Mouse (Mus musculus) kidney, postnatal 14 days (tissue): Measurements from ENCODE around the gene Mtln.
A peak's percentile ranks its signal among the peaks of the same experiment; 100 is the strongest.

Experiments used
- DNase-seq: peaks from one replicate; pipeline ENCODE4 v3.0.0; 2022; ENCODE audit warnings: mixed read lengths

Mtln gene

DNA sequence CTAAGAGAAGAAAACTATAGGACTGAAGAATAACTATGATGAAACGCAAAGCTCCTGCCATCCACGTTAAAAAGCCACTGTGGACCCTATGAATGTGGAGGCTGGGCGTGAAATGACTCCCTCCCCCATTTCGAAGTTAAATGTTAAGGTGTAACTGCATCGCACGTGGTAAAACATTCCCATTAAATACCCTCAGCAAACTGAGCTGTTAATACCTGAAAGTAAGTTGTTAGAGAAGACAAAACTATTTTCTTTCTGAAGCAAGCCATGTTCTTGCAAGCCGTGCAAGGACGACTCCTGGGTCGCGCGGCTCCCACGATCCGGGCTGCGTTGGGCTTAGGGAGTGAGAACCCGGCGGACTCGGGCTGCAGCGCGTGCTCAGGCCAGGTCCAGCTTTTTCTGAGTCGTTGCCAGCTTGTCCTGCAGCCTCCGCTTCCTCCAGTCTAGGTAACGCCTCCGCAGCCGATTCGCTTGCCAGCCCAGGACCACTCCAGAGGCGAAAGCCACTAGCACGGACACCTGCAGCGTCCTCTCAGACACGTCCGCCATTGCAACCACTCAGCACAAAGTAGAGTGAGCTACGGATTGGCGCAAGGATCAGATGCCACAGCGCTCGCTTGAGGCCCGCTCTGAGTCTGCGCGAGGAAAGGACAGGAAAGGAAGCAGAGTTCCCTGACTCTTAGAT lies at the start of gene Mtln:
Mtln (minus strand) TSS at position 570 of the 685 bp plus-strand sequence.
- peak; percentile 92 for DNase-seq

DNA sequence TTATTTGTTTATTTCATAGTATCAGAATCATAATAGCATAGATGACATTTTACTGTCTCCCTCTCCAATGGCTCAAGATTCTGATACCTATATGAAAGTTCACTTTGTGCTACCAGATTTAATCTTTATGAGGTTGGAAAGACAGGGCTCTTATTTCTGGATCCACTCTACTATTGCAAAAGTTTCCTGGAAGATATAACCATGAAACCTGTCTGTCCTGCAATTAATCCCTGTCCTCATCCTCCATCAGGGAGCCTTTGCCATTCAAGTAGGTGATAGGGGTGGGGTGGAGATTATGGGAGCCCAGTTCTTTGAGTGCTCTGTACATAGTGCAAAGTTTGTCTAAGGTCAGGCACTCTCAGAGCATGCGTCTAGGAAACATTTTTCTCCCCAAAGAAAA lies 49.1 kb upstream of the Mtln start:
- no peak for DNase-seq

DNA sequence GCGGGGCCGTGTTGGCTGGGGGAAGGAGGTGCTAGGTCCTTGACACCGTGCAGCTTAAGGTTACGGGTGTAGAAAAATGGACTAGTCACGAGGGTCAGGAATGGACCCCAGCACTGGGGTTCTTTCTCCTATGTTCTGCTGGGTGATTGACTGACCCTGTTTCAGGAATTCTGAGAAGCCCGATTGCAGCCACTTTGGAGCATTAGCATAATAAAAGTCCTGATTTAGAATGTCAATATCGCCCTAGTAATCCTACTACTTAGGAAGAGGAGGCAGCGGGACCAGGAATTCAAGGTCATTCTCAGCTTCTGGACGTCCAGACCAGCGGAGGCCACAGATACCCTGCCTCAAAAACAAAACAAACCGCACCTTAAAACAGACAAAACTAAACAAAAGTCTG lies 47.1 kb upstream of the Mtln start:
- DNase-seq: no peak

DNA sequence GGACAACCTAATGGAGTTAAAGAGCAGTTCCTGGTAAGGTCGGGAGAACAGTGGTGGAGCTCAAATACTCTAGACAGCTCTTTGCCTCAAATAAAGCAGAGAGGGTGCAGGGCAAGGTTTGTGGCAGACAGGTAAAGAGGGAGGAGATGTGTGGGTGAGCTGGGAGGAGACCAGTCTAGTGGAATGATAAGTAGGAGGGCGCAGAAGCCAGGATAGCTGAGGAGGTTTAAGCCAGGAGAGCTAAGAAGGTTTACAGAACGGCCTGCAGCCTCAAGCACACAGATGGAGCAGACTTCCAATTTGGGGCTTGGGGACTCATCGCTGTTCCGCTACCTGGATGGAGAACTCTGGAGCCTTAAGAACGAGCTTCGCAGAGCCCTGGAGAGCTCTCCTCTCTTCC lies 46.3 kb upstream of the Mtln start, which contains the start of gene Acoxl:
Acoxl (plus strand) TSS at position 301 of the 400 bp plus-strand sequence.
- DNase-seq: no peak

DNA sequence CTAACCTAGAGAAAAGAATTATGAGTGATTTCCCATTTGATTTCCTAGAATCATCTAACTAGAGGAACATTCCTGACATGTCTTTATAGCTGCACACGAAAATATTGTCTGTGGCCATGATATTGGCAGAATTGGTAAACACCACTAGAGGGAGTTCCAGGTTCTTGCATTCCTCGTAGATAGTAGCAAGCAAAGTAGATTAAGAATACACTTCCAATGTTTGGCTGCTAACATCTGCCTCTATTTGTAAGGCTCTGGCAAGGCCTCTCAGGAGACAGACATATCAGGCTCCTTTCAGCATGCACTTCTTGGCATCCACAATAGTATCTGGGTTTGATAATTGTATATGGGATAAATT lies 40.5 kb upstream of the Mtln start:
- DNase-seq: peak; percentile 23

DNA sequence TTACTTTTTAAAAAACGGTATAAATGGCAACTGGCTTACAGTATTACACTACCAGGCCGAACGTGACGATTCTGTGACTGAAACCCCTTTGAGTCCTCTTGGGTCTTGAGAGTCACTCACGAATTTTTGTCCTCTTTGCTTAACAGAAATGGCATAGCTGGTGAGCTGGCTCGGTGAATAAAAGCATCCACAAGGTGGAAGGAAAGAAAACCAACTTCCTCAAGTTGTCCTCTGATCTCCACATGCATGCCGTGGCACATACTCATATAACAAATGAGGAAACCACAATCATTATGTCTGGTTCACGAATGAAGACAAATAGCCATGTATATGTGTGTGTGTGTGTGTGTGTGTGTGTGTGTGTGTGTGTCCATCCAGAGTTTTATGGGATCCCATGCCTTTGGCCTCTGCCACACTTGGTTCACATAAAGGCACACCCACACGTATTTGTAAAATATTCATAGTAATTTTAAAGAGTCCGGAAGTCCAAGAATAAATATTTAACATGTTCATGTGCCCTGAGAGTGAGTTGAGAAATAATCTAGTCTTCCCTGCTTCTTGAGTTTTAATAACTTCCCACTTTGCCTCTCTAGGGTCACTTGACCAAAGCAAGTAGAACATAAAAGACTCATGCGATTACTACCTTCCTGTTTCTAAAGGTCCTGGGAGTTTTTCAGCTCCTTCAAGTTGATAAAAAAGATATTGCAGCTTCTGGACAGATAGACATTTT lies 40.0 kb upstream of the Mtln start:
- no peak for DNase-seq

DNA sequence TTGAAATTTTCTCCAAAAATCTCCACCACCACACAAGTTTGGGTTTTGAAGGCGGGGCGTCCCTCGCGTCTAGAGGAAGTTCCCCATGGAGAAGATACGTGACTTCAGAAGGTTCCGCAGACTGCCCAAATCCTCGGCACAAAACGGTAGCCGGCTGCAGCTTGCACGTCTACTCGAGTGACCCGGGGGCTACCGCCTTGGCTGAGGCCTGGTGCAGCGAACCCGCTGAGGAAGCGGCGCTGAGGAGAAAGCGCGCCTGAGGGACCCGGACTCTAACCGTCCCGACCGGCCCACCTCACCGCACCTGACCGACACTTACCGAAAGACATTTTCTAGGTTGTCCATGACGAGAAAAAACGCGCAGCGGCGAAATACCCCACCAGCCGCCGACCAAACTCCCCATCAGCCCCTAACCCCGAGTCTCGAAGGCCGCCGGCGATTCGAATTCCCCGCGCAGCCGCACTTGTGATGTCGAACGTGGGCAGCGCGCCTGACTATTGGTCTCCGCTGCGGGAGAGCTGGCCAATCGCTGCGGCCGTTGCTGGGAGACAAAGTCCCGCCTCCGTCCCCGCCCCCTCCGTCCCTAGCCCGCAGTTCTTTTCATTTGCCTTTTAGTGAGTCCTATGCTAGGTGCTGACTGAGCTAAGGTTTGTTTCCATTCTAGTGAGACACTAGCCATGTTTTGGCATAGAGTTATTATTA lies 39.3 kb upstream of the Mtln start, which contains the start of gene Bub1:
Bub1 (minus strand) TSS at position 465 of the 702 bp plus-strand sequence.
- DNase-seq: peak; percentile 97

DNA sequence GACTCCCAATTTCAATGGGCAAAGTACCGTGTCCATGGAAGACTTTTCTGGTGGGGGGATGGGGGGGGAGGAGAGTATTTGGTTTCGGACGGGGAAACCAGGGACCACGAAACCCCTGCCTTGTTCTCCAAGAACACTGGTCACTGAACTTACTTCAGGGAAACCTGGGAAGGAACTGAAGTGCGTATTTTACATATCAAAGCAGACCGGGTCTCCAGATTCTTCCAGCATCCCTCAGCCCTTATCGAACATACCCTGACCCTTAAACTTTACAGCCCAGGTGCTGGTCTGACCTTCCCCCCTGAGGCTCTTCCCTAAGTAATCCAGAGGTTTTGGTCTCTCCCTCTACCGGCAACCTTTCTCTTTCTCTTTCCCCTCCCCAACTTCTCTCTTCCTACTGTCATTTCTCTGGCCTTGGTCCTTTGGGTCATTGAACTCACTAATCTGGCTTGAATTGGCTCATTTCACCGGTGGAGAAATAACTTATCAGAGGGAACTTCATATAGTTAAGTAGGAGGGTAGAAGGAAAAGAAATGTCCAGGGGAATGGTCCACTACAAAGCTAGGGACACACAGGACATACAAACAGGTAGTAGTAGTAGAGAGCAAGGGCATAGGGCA lies 2.5 kb downstream of the Mtln start:
- DNase-seq: no peak

DNA sequence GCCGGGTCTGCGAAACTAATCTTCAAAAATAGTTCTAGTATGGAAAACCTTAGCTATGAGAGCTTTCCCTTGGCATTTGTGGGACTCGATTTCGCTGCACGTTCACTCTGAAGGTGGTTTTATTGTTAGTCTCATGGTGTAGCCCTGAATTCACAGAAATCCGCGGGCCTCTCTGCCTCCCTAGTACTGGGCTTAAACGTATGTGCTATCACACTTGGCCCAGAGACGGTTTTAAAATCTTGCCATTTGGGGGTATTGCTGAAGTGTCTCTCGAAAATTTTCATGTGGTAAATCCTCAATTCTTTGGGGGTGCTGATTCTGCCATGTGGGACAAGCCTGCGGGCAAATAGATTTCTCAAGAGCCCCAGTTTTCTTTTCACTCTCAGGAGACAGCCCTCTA lies 3.1 kb downstream of the Mtln start:
- DNase-seq: no peak

DNA sequence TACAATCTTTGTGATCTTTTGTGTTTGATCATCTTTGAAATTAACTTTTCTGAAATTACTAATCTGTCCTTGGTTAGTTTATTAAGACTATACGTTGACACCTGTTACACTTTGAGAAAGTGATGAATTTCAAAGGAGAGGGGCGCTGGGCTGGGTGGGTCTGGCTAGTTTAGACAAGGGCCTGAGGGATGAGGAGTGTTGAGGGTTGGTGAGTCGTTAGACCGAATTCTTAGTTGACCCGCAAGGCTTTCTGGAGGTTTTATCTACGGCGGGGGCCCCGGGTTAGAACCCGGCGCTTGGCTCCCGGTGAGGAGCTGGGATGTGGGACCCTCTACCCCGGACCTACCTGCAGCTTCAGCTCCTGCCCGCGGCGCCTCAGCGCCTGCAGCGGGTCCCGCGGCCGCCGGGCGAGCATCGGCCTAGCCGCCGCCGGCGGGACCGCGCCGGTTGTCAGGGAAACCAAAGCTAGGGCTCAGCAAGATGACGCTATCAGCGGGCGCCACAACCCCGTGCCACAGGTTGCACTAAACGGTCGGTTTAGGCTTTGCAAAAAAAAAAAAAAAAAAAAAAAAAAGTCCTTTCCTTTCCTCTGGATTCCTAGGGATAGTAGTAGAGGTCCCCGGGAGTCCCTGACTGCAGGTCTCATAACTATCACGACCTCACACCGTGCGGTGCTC lies 3.7 kb downstream of the Mtln start, which contains the start of gene Nphp1:
Nphp1 (minus strand) TSS at position 458 of the 677 bp plus-strand sequence.
- DNase-seq: peak; percentile 93

DNA sequence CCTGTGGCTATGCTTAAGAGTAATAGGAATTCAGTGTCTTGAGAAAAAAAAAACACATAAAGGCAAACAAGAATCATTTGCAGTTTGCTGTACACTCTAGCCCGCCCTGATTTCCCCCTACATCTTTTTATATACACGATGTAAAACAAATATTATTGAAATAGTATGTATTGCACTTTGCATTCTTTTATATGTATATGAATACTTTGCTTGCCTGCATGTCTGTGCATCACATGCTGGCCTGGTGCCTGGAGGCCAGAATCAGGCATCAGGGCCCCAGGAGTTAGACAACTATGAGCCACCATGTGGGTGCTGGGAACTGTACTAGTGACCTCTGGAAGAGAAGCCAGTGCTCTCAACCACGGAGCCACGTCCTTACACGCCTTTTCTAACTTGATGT lies 5.1 kb downstream of the Mtln start:
- no peak for DNase-seq

DNA sequence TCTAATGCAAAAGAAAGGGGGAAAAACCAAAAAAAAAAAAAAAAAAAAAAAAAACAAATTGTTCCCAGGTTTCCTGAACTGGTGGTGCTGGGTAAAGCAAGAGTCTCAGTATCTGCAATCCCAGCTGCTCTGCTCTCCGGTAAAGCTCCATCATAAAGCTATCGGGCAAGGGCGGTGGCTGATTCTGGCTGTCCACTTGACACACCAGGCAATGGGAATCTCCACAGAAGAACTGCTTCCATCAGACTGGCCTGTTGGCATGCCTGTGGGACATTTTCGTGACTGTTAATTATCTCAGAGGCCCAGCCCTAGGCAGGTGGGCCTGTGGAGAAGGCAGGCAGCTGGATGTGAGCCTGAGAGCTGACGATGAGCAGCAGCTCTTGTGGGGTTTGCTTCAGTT lies 13.8 kb downstream of the Mtln start:
- no peak for DNase-seq

DNA sequence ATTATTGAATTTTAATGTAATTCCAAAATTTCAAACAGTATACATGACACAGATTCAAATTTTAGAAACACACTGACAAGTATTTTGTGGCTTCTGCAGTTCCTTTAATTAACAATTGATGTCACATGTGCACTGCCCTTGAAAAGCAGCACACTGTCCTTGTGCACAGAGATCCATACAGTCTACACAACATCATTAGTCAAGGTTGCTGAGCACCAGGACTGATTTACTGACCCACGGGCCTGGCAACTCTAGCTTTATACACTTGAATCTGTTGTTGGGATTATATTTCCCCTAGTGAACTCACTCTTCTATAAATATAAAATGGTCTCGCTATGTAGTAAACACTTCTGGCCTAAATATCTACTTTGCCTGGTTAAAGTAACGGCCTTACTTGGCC lies 17.3 kb downstream of the Mtln start:
- no peak for DNase-seq

DNA sequence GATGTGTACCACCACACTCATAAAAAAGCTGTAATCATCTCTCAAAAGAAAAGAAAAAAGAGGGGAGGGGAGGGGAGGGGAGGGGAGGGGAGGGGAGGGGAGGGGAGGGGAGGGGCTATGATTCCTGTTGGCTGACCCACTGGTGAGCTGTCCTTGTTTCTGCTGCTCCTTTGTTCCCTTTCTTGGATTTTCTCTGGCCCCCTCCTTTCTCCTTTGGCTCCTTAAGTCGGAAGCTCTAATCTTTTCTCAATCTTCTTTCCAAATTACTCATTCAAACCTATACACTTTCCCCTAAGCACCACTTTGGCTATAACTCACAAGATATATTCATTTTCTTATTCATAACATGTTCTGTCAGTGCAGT lies 17.7 kb downstream of the Mtln start:
- no peak for DNase-seq

DNA sequence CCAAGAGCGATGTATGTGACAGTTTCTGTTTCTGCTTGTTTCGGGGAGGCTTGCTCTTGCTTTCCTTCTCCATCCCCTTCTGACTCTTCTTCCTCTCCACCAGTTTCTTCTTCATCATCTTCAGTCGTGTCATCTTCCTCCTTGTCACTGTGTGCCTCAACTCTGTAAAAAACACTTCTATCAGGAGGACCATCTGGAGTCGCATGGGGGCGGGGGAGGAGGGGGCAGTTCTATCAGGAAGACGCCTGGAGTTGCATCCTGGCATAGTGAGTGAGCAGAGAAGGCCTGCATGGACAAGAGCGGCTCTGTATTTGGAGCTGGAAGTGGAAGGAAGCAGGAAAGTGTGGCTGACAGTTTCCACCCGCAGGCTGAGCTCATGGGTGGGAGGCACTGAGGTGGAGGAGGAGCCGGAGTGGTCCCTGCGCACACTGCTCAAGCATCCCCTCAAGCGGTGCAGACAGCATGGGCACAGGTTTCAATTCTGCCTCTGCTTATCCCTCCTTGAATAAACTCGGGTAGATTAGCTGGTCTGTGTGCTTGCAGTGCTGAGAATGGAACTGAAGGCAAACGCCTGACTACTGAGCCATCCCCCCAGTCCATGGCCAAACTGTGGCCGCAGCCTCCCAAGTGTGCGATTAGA lies 18.2 kb downstream of the Mtln start:
- DNase-seq: no peak

DNA sequence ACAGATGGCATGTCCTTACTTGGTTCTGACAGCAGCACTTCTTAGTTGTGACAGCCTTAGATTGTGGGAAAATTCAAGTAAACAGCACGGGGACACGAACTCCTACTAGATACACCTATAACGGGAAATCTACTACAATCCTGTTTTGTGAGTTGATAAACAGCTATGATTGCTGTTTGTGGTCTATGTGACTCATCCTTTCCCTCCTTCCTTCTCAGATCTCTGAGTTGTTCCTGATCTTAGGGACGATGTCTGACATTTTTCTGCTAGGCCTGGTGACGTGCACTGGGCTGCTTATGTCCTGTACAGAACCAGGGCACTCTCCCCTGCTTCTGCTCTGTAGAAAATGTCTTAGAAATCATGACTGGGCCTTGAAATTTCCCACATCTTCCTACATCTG lies 30.7 kb downstream of the Mtln start:
- no peak for DNase-seq

DNA sequence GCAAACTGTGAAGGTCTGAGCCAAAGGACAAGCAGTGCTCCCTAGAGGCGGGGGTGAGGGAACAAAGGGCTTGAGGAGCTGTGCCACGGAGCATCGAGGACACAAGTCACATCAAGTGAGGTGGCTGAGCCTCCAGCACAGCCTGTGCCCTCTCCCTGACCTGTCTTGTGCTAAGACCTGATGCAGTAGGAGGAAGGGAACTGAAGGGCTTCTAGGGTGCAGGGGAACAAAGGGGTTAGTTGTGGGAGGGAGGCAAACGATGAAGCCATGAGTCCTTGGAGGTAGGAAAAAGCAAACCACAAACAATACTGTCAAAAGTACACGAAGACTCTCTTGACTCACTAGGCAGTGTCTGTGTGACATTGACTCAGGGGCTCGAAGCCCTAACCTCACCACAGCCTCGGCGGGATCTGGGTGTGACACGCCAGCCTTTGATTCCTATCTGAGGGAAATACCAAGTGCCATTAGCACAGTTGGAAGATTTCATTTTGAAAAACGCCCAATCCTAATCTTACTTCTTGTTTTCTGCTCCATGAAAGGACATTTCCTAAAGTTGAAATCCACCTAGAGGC lies 31.8 kb downstream of the Mtln start:
- no peak for DNase-seq

DNA sequence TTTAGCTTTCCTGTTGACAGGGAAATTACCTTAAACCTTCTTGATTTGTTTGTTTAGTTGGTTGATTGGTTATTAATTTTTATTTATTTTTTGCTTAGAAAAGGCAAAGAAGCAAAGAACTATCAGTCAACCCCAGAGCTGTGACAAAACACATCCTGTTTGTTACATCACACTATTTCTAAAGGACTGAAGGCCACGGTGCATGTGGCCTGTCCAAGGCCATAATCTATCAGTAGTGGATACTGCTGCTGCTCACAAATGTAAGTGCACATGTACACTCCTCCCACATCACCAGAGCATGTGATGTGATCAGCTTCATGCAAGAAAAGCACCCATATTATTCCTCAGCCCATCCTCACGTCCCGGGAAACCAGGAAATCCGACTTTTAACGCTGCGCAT lies 32.3 kb downstream of the Mtln start:
- no peak for DNase-seq

DNA sequence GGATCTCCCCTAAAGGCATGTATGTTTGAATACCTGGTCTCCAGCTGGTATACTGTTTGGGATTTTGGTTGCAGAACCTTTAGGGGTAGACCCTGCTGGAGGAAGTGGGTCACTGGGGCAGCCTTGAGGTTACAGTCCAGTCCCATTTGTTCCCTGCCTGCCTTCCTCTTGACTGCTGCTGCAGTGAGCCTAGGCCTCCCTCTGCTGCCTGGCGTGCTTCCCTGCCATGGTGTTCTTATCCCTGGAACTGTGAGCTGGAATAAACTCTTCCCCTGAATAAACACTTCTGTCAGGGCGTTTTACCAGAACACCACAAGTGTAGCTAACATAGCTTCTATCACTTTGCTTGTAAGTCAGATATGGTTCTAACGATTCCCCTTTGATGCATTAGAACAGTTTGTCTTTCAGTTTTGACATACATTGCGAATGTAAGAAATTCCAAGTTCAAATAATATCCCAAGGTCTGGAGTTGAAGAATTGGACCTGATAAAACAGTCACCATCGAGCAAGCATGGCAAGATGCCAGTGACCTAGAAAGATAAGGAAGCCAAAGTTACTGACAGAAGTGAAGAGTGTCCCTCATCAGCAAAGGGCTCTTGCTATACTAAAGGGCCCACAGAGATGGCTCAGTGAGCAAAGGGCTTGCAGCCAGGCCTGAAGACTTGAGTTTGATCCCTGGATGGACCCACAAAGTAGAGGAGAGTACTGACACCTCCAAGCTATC lies 33.0 kb downstream of the Mtln start:
- no peak for DNase-seq

DNA sequence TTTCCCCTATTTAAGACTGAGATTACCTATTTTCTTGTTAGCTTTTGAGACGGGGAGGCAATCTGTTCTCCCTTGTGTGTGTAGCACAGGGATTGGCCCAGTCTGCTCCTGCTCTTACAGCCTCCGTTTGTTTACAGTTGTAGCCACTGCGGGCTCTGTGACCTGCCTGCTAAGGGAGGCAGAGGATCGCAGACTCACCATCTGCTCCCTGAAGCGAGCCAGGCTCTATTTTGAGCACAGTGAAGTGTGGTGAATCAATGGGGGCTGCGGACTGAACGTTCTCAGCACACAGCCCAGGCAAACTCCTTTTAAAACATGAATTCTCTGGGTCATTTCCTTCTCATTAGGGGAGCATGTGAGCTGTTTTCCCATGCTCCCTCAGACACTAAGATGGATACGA lies 35.1 kb downstream of the Mtln start:
- no peak for DNase-seq

DNA sequence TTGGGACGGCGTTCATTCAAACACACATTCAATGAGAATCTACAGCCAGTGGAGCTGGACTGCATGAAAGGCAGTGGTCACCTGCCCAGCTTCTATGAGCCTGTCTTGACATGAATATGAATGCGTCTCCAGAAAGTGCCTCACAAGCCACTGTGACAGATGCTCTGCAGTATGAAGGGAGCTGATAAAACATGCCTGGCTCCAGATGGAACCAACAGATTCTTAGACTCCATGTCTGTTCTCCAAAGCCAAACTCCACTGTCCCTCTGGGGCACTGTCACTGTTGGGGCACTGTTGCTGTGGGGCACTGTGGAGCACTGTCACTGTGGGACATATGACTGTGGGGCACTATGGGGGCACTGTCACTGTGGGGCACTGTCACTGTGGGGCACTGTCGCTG lies 38.2 kb downstream of the Mtln start:
- DNase-seq: no peak
